Mouse (Mus musculus): ENCODE measurements at regions not wholly inside any gene's neighbourhood (a gene's known extent, or its start where the extent isn't known, plus 50 kb on each side); places are given as distances from the start of the nearest gene placed in this dataset.

- TF ChIP-seq POLR2A (IDR thresholded peaks at IDR 0.05; ENCODE audit: low read depth, low read length): no peak
- no peak for TF ChIP-seq CTCF (conservative IDR thresholded peaks at IDR 0.05; ENCODE audit: insufficient read depth, insufficient read length, low read depth, low read length)
These were observed 96.6 kb downstream of the Gm9376 start for GRCm38 (mm10) chr14:118363391-118363821.

Data from kidney, adult 2 months (tissue).